Mouse (Mus musculus): ENCODE data around the gene Uspl1.

Gene Uspl1

GRCm38 (mm10) chr5:149168816-149169215 lies 15.3 kb upstream of the Uspl1 start:
- no peak for DNase-seq

DNA sequence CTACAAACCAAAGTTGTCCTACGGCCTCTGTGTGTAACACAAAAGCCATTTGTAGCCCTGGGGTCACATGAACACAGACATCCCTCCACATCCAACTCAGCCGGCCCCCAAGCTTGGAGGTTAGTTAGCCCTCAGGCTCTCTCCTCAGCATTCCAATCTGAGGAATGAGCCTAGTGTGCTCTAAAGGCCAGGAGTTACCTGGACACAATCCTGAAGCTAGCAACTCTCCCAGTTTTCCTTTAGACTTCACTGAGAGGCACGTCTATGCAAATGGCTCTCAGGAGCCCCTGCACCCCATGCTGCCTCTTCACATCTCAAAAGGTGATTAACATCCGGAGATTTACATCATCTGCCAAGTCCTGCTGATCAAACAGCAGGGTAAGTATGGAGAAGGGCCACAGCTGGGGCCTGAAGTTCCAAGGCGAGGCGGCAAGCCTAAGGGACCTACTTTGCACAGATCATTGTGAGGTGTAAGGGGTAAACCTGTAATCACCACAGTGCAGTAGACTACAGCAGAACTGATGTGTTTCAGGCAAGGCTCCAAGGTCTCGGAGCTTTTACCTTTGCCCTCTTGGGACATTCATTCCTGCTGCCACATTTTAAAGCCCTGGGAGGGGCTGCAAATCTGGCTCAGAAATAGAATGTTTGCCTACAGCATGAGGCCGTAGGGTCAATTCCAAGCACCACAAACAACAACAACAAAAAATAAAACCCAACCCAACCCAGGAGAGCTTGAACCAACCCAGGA lies 13.1 kb upstream of the Uspl1 start:
- no peak for DNase-seq

DNA sequence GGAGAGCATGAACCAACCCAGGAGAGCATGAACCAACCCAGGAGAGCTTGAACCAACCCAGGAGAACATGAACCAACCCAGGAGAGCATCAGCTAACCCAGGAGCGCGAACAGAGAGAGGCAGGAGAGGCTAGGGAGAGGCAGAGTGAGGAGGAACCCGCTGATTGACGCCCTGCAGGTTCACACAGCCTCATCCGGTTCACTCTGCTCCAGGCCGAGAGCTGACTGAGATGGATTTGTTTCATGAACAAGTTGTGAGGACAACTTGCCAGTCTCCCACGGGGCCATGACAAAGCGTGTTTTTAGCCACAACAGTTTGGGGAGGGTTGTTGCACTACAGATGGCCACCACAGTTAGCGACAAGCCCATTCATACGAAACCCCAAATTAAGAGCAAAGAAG lies 11.9 kb upstream of the Uspl1 start:
- no peak for DNase-seq

DNA sequence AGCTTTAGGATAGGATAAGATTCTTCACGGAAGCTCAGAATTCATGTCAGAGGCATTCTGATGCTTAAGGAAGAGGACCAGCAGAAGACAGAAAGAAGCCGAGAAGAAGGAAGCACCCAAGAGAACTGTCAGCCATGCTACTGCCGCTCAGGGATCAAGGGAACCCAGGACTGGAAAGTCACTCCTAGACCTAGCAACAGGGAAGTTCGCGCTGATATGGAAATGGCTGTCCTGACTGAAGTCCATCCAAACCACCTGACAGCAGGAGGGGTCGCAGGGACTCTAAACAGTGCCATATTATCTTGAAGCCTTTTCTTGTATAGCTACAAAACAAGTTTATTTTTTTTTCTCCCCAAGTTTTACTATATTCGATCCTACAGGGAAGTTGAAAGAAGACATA lies 9.6 kb upstream of the Uspl1 start:
- no peak for DNase-seq

- no peak for DNase-seq
Measured at GRCm38 (mm10) chr5:149175736-149176135, 8.4 kb upstream of the Uspl1 start.

DNA sequence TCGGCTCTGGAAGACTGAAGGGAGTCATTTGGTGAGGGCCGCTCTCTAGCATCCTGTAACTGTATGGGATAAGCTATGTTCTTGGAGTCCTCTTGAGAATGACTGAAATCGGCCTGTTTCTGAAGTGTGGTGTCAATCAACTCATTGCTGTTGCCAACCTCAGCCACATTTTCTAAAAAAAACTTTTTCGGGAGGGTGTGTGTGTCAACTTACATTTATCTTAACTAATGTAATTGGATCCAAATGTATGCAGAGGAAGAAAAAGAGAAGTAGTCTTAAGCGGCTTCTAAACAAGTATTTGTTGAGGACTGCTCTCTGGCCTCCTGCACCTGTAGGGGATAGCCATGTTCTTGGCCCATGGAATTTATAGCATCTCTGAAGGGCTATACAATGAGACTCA lies 6.1 kb upstream of the Uspl1 start:
- DNase-seq: no peak

- DNase-seq: no peak
Measured at GRCm38 (mm10) chr5:149179826-149180225, 4.3 kb upstream of the Uspl1 start.

- no peak for DNase-seq
Measured at GRCm38 (mm10) chr5:149182186-149182870, 1.8 kb upstream of the Uspl1 start.

GRCm38 (mm10) chr5:149183122-149183521 lies 1.0 kb upstream of the Uspl1 start:
- DNase-seq: no peak

GRCm38 (mm10) chr5:149183721-149184103 lies 438 bp upstream of the Uspl1 start:
- no peak for DNase-seq

DNA sequence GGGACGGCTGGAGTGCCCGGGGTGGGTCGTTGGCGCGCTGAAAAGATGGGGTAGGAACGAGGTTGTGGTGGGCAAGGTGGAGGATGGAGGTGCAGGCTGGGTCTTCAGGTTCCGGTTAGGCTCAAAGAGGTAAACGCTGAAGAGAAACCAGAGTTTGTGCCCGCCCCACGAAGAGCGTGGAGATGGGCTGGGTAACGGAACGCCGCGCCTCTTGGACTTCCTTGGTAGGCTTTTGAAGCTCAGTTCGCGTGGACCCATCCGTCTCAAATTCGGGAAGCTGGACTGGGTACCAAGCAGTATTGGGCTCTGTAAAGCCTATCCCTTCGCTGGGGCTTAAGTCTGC lies 665 bp downstream of the Uspl1 start:
- DNase-seq: no peak

- no peak for DNase-seq
Measured at GRCm38 (mm10) chr5:149185806-149186205, 1.7 kb downstream of the Uspl1 start.

- no peak for DNase-seq
Measured at GRCm38 (mm10) chr5:149190160-149190559, 6.0 kb downstream of the Uspl1 start.

DNA sequence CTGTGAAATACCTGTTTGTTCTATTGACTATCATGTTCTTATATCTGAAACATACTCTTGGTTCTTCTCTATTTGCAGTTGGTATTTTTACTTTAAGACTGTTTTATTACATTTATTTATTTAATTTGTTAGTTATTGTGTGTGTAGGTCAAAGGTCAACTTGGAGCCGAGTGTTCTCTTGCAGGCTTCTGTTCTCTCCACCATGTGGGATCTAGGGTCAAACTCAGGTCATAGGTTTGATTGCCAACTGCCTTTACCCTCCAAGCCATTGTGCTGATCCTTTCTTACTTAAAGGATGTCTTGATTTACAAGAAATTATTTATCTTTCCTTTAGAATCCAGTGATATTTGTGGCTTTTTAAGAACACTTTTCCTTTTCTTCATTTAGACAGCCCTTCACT lies 12.5 kb downstream of the Uspl1 start:
- no peak for DNase-seq

DNA sequence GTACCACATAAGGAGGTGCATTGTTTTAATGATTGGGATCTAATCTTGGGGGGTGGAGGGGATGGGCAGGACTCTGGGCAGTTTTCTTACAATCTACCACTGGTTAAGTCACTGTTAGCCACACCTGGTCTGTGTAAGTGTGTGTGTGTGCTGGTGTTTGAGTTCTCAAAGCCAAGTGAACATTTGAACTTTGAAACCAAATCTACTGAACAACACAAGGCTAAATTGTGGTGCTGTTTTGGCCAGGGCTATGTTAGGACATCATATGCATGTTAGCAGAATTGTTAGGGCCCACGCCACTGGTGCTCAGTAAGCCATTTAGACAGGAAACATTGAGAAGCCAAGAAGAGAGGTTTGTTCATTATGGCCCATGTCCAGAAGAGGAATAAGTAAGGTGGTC lies 14.6 kb downstream of the Uspl1 start:
- DNase-seq: no peak

DNA sequence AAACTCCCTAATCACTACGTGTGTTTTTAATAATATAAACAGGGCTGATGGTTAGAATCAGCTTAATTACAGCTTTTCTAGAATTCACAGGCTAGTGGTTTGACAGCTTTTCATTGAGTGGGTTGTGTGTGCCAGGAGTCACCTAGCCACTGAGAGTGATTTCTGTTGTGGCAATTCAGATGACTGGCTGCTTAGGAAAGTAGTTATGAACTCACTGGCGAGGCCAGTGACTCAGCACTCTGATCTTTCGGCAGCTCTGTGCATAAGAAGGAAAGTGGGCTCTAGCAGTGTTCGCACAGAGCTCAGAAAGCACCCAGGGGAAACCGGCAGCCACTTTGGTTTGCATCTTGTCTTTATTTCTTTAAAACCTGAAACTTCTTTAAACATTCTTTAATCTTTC lies 18.8 kb downstream of the Uspl1 start:
- no peak for DNase-seq

GRCm38 (mm10) chr5:149203796-149204375 lies 19.7 kb downstream of the Uspl1 start:
- DNase-seq: no peak

DNA sequence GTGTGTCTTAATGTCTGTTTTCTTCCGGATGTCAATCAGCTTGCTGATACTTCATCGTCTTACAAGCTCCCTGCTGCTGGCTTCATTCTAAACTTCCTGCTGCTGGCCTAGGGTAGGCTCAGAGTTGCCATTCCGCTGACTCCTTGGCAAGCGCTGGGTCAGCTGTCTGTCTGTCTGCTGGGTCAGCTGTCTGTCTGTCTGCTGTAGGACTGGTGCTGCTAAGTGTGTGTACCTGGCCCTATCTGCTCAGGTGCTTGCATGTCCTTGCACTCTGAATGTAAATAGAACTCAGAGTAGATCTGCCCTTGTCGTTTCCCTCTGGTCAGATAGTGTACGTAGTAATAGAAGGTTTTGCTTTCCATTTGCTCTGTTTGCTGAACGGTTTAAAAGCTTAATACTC lies 20.7 kb downstream of the Uspl1 start:
- DNase-seq: no peak

DNA sequence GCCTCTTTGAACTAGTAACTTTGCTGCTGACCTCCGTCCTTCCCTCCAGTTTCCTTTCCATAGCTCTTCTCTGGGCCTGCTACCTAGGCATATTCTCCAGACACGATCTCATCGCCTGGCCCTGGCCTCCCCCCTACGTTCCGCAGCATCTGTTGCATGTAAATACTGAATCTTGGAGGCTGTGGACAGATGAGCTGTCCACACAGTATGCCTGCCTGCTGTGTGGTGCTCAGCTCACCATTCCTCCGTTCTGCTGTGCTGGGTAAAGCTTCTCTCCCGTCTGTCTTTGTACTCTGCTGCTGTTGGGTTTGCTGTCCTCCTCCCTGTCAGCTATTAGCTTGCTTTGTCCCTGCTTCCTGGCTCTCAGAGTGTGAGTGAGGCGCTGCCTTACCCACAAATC lies 21.1 kb downstream of the Uspl1 start:
- no peak for DNase-seq

GRCm38 (mm10) chr5:149206286-149206685 lies 22.1 kb downstream of the Uspl1 start:
- no peak for DNase-seq

GRCm38 (mm10) chr5:149207661-149208060 lies 23.5 kb downstream of the Uspl1 start:
- DNase-seq: no peak

GRCm38 (mm10) chr5:149208776-149209175 lies 24.6 kb downstream of the Uspl1 start:
- DNase-seq: no peak

GRCm38 (mm10) chr5:149209328-149209727 lies 25.2 kb downstream of the Uspl1 start:
- no peak for DNase-seq

DNA sequence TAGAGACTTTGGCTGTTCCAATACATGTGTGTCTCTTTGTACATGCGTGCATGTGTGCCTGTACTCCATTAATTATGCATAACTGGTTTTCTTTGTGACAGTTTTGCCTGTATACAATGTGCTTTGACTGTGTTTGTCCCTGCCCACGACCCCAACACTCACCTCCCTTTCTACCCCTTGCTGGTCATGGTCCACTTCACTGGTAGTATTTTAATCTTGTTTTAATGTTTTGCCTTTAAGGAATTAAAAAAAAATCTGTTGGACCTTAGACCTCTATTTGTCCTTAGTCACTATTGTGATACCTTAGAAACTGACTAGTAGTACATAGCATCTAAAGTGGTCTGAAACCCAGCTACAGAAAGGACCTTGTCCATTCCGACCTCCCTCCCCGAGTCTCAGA lies 26.9 kb downstream of the Uspl1 start:
- DNase-seq: no peak

DNA sequence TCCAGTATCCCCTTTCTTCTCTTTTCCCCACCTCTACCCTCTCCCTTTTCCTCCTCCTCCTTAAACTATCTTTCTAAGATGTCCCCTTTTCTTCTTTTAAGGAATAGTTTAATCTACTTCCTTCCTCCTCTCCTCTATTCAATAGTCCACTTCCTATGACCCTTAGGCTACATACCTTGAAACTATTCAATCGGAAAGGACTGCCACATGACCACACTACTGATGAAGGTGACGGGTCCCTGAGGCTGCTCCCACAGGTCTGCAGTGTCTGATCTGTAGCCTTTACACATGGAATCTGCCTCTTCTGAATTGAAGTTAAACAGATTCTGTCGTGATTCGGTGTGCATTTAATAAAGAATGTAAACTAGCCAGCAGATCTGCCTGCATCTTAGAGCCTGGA lies 28.7 kb downstream of the Uspl1 start:
- DNase-seq: no peak
